Comparison of ENCODE assay signal across 10 mouse cellular contexts in the genomic region with DNA sequence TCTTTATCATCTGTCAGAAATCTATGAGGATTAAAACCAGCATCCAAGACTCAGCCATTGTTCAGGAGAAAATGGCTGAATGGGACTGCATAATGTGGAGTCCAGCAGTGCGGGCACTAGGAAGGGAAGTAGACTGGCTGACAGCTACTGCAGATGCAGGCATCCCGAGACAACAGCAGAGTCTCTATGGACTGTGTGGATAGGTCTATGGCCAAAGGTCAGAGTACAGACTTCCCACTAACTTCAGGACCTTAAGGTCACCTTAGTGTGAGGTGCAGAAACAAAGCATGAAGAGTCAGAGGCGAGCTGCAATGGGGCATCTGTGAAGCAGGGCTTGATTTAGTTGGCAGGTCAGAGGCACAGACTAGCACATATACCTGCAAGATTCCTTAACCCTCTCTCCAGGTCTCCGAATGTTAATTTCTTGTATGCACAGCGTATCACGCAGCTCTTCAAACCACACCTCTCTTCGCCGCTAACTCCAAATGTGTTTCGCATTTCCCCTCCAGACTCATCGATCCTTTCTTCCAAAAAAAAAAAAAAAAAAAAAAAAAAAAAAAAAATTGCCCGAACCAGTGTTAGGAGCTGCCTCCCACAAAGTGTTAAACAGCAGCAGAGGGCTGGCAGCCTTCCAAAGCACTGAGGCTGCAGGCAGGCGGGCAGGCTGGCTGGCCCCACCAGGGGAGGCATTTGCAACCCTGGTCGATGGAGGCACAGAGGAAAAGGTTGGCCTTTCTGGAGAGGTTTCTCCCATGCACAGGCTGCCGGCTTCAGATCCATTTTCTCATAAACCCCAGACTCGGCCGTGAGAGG.
DNase-seq lines count a peak whose midpoint lies in the region; ATAC-seq and TF ChIP-seq lines count a peak whose summit lies in the region.
"Had no signal": no experiment of that assay in that cellular context is flagged by ENCODE, and none has a peak within 500 bp of the region (broad histone marks: within the 10 kb centered on the region; RNA-seq: fewer than 3 reads in every experiment).

No protein-coding gene starts in this region.

- no peak overlapping the region for H3K27ac ChIP-seq in lung, postnatal 0 days (ENCODE audit: low read length)
- H3K27ac ChIP-seq: macrophage had no signal

- no peak for TF ChIP-seq CTCF in lung, postnatal 0 days (IDR thresholded peaks at IDR 0.05)

- no peak overlapping the region for H3K4me2 ChIP-seq in lung, postnatal 0 days (replicated peaks; ENCODE audit: low read depth, low read length)

- no peak overlapping the region for H3K4me3 ChIP-seq in lung, postnatal 0 days (ENCODE audit: low read depth, low read length)

- 0 out of 2 replicates have a peak, but pooled peaks have one; percentile 25 for ATAC-seq in lung, postnatal 0 days

- no peaks in the 10 kb centered on the region for H3K27me3 ChIP-seq in lung, postnatal 0 days (replicated peaks; ENCODE audit: insufficient read depth, low read length)
- H3K27me3 ChIP-seq: CH12.LX had no signal

- no peaks in the 10 kb centered on the region for H3K4me1 ChIP-seq in lung, postnatal 0 days (ENCODE audit: insufficient read depth, low read depth, low read length)

- intact Hi-C loops in heart, postnatal 10 days (cut with DNase I): no loop called here

- DNase-seq in cerebellum, postnatal 14 days: peak; percentile 67 to 68
- no peak for DNase-seq in cerebellum, adult 9-10 months
- DNase-seq in cerebellum, postnatal 36 days: peak; percentile 38 to 46
- DNase-seq in heart, postnatal 10 days: peak; percentile 30 to 38
- peak; percentile 71 to 79 for DNase-seq in kidney, postnatal 4 days
- peak; percentile 33 for DNase-seq in lung, postnatal 0 days (ENCODE audit: low spot score)
- peak; percentile 45 to 50 for DNase-seq in right cerebral cortex, adult 2 months (ENCODE audit: low spot score in 2 of 2)
- no peak for DNase-seq in B cell, adult 2 months

- WGBS in lung, postnatal 0 days: 15% methylated on average over 16 of the region's 16 CpGs

- H3K9me3 ChIP-seq in lung, postnatal 0 days (ENCODE audit: low read length): no peaks in the 10 kb centered on the region

- no peak overlapping the region for H3K9ac ChIP-seq in lung, postnatal 0 days (replicated peaks; ENCODE audit: low read depth)

- H3K36me3 ChIP-seq in lung, postnatal 0 days (ENCODE audit: insufficient read depth, low read length): no peaks in the 10 kb centered on the region

- no peak for TF ChIP-seq EP300 in lung, postnatal 0 days (IDR thresholded peaks at IDR 0.05)

Comparison
In these comparisons a context has a peak if more than half of its experiments do, and no peak if none do; other contexts are left out.
1. DNase-seq: peak in cerebellum, postnatal 14 days (2 of 2), cerebellum, postnatal 36 days (2 of 2), heart, postnatal 10 days (2 of 2), kidney, postnatal 4 days (2 of 2), lung, postnatal 0 days (single experiment) and right cerebral cortex, adult 2 months (2 of 2); none in cerebellum, adult 9-10 months (single experiment) and B cell, adult 2 months (0 of 2).